Mouse (Mus musculus) C2C12 (cell line): ENCODE results near the gene Zfp30. TPM values are rescaled to one million over a fixed set of nuclear protein-coding genes. Genes with fewer than 3 reads are reported as not detected.
A peak's percentile ranks its signal among the peaks of the same experiment; 100 is the strongest.

Experiments
- H3K27me3 ChIP-seq: one replicate; pipeline ENCODE4 v1.6.1; 2011; ENCODE audit not compliant: control insufficient read depth, insufficient read depth, insufficient read length
- H3K36me3 ChIP-seq: one replicate; pipeline ENCODE4 v1.6.1; 2011; ENCODE audit not compliant: control insufficient read depth, insufficient read depth
- H3K4me3 ChIP-seq: one replicate; pipeline ENCODE4 v1.5.1; 2011; ENCODE audit warnings: mild to moderate bottlenecking, control low read depth; ENCODE audit not compliant: poor library complexity, insufficient read depth, severe bottlenecking
- H3K79me2 ChIP-seq: one replicate; pipeline ENCODE4 v1.6.1; 2011; ENCODE audit not compliant: control insufficient read depth, insufficient read depth
- H3K79me3 ChIP-seq: one replicate; pipeline ENCODE4 v1.6.1; 2011; ENCODE audit warnings: low read depth, control low read depth
- H3ac ChIP-seq: one replicate; pipeline ENCODE3; 2011; ENCODE audit warnings: low read depth; ENCODE audit not compliant: control insufficient read depth, insufficient read length
- CEBPB ChIP-seq: IDR thresholded peaks from one replicate; pipeline ENCODE4 v1.6.1; 2011; ENCODE audit warnings: low read depth, mild to moderate bottlenecking, control low read depth, moderate library complexity
- CTCF ChIP-seq: IDR thresholded peaks from one replicate; pipeline ENCODE4 v1.5.1; 2011; ENCODE audit not compliant: control insufficient read depth, insufficient read depth, insufficient read length
- FOSL1 ChIP-seq: IDR thresholded peaks from one replicate; pipeline ENCODE4 v1.8.0; 2011; ENCODE audit warnings: mild to moderate bottlenecking, low read length; ENCODE audit not compliant: poor library complexity, insufficient read depth, severe bottlenecking
- MAX ChIP-seq: IDR thresholded peaks from one replicate; pipeline ENCODE4 v1.6.1; 2011; ENCODE audit warnings: mild to moderate bottlenecking, control low read depth
- MYOD1 ChIP-seq: IDR thresholded peaks from one replicate; pipeline ENCODE4 v1.6.1; 2011; ENCODE audit warnings: low read depth; ENCODE audit not compliant: control insufficient read depth, insufficient read length
- MYOG ChIP-seq: IDR thresholded peaks from one replicate; pipeline ENCODE4 v1.6.1; 2011; ENCODE audit not compliant: control insufficient read depth, insufficient read length; ENCODE audit errors: extremely low read depth
- USF1 ChIP-seq: IDR thresholded peaks from one replicate; pipeline ENCODE4 v1.6.1; 2011; ENCODE audit warnings: low read depth, mild to moderate bottlenecking, control low read depth, moderate library complexity
- long read RNA-seq, 2 experiments: library from polyadenylated mRNA; unstranded; transcript quantifications; one replicate each; pipeline ENCODE4 v2.0.0; 2019 to 2020
- polyA plus RNA-seq: library from polyadenylated mRNA; unstranded; fragments of >200 nt; fragmentation: generic; extraction: Trizol; gene quantifications from one replicate; pipeline ENCODE4 v1.2.1, GENCODE M21; 2012; ENCODE audit warnings: missing spikeins

The Zfp30 gene
- 1.4 TPM for polyA plus RNA-seq
- long read RNA-seq, experiment 1, partial matches to known transcripts, result 2 of 6 reads
- long read RNA-seq, experiment 1, other reads (novel, unspliced or antisense), result 2 of 6 reads
- long read RNA-seq, experiment 2, result 0 reads

- no peaks in the 10 kb centered on the region for H3K79me3 ChIP-seq
- H3K36me3 ChIP-seq, result peaks cover 2% of the 10 kb centered on the region
- TF ChIP-seq FOSL1, result no peak
- no peak for TF ChIP-seq MYOG
- no peak for TF ChIP-seq USF1
- no peak for TF ChIP-seq MYOD1
- TF ChIP-seq MAX, result no peak
- no peak for TF ChIP-seq CTCF
- no peak for TF ChIP-seq CEBPB
- H3ac ChIP-seq, result peak within 1 kb of the TSS; percentile 71
- H3K79me2 ChIP-seq, result no peaks in the 10 kb centered on the region
- peak within 1 kb of the TSS; percentile 51 for H3K4me3 ChIP-seq
- H3K27me3 ChIP-seq, result no peaks in the 10 kb centered on the region
These were observed at the start of gene Zfp30 for GRCm38 (mm10) chr7:29783871-29784551. Gene Zfp30, plus strand, starts transcription at chr7:29783998.

GRCm38 (mm10) chr7:29742258-29742657, 41.5 kb upstream of the Zfp30 start:
- TF ChIP-seq FOSL1 (no peak), MAX (no peak), USF1 (no peak), CEBPB (no peak), CTCF (no peak), MYOG (no peak), MYOD1 (no peak)
- no peak overlapping the region for H3ac ChIP-seq
- no peaks in the 10 kb centered on the region for H3K27me3 ChIP-seq
- H3K79me3 ChIP-seq, result no peaks in the 10 kb centered on the region
- no peaks in the 10 kb centered on the region for H3K36me3 ChIP-seq
- H3K79me2 ChIP-seq, result no peaks in the 10 kb centered on the region
- H3K4me3 ChIP-seq, result no peak overlapping the region

GRCm38 (mm10) chr7:29760476-29760875, 23.3 kb upstream of the Zfp30 start:
- TF ChIP-seq MYOD1, result no peak
- TF ChIP-seq USF1, result no peak
- no peak for TF ChIP-seq FOSL1
- TF ChIP-seq MAX, result no peak
- TF ChIP-seq MYOG, result no peak
- TF ChIP-seq CEBPB, result no peak
- no peak for TF ChIP-seq CTCF
- Histone ChIP-seq H3ac (no peak overlapping the region), H3K27me3 (no peaks in the 10 kb centered on the region), H3K79me3 (no peaks in the 10 kb centered on the region), H3K79me2 (no peaks in the 10 kb centered on the region), H3K36me3 (no peaks in the 10 kb centered on the region), H3K4me3 (no peak overlapping the region)

GRCm38 (mm10) chr7:29764702-29765101, 19.1 kb upstream of the Zfp30 start:
- H3K36me3 ChIP-seq, result no peaks in the 10 kb centered on the region
- peaks cover 11% of the 10 kb centered on the region for H3K79me3 ChIP-seq
- peaks cover 11% of the 10 kb centered on the region for H3K79me2 ChIP-seq
- no peak for TF ChIP-seq USF1
- TF ChIP-seq MYOD1, result no peak
- TF ChIP-seq MYOG, result no peak
- no peak for TF ChIP-seq CEBPB
- TF ChIP-seq CTCF, result no peak
- TF ChIP-seq MAX, result no peak
- no peak for TF ChIP-seq FOSL1
- no peaks in the 10 kb centered on the region for H3K27me3 ChIP-seq
- no peak overlapping the region for H3ac ChIP-seq
- H3K4me3 ChIP-seq, result no peak overlapping the region

GRCm38 (mm10) chr7:29767058-29767686, 16.6 kb upstream of the Zfp30 start:
- Histone ChIP-seq H3ac (peak overlapping the region; percentile 57), H3K79me3 (peaks cover 25% of the 10 kb centered on the region), H3K4me3 (peak overlapping the region; percentile 32), H3K27me3 (no peaks in the 10 kb centered on the region), H3K36me3 (peaks cover 12% of the 10 kb centered on the region), H3K79me2 (peaks cover 29% of the 10 kb centered on the region)
- TF ChIP-seq USF1 (no peak), MYOG (no peak), MAX (no peak), CTCF (no peak), CEBPB (no peak), MYOD1 (no peak), FOSL1 (no peak)
